Mouse (Mus musculus) frontal cortex, postnatal 36 days (tissue): Measurements from ENCODE around the gene Gm21915.

Experiments
- DNase-seq, 2 experiments: peaks; one replicate each; pipeline ENCODE4 v3.0.0; 2022; ENCODE audit warnings: low spot score in 2 of 2

The Gm21915 gene

DNA sequence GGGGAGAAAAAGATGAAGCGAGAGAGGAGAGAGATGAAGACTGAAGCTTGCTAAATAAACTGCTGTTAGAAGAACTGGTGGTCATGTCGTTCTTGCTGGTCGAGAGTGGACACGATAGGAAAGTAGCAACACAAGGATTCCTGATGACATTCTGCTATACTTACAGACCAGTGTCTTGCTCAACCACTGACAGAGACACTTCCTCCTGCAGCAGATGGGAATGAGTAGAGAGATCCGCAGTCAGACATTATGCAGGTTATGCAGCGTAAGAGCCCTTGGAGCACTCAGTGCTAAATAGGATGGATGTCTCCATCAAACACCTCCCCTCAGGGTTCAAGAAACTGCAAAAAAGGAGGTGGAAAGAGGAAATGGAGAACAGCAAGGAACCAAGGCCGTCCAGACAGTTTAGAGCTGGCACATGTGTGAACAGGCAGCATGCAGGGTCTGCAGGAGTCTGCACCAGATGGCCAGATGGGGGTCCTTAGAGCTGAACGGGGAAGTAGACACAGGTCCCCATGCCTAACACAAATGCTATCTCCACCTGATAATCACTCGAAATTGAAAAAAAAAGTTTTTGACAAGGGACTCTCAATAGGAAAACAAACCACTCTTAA is 4.1 kb upstream of the Gm21915 start:
- no peak for DNase-seq

GRCm38 (mm10) chr9:40671323-40671930 is 1.0 kb downstream of the Gm21915 start:
- no peak for DNase-seq

GRCm38 (mm10) chr9:40675203-40675958 is 5.0 kb downstream of the Gm21915 start:
- no peak for DNase-seq

DNA sequence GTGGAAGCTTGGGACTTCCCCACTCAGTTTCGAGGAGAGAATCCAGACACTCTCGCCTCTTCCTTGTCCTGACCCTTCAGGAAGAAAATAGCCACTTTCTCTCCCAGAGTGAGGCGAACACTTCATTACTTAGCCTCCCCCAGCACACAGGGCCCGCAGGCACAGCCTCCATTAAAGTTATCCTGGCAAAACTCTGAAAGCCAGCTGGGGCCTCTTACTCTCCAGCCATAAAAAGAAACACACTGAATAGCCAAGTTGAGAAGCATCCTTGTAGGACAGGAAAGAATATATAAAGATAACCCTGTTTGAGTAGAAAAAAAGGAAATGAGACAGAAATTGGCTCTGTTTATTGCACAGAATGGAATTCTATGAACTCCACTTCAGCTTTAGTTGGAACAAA is 8.2 kb downstream of the Gm21915 start:
- DNase-seq, result no peak

- DNase-seq, result no peak
These were observed 15.5 kb downstream of the Gm21915 start, which contains the start of gene Clmp for GRCm38 (mm10) chr9:40685801-40686420. TSS of gene Clmp (plus strand) at chr9:40685962.

GRCm38 (mm10) chr9:40686421-40686899 is 16.0 kb downstream of the Gm21915 start:
- DNase-seq, result no peak

DNA sequence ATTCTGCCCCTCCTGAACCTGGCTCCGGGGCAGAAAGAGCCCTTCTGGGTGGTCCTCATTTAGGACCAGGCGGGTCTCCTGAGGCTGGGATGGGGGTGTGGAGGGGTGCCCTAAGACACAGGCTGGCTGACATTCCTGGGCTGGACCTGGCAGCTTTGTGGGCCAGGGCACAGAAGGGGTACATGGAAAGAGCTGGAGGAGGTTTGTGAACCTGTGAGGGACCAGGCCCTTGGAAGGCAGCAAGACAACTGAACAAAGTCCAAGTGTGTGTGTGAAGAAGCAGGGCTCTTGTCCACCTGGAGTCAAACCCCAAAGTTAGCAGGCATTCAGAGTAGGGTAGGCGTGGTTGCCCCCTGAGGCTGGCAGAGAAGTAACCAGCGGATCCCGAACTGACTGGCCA is 16.6 kb downstream of the Gm21915 start:
- DNase-seq, result no peak

- no peak for DNase-seq
These were observed 17.1 kb downstream of the Gm21915 start for GRCm38 (mm10) chr9:40687553-40687952.

DNA sequence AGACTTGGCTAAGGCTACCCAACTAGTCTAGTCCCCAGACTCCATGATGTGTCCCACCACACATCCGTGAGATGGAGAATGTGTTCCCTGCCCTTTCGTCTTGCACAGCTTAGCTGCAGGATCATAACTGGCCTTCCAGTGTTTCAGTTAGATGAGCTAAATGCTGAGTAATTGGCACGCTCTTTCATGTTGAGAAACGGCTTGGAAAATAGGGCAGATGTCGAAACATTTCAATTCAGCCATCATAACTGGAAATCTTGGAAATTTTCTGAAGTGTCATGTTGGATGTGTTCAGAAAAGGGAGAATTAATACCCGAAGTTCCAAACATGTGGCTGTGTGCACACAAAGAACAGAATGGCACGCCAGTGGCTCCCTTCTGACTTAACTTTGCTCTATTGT is 20.1 kb downstream of the Gm21915 start:
- DNase-seq, result no peak

GRCm38 (mm10) chr9:40693026-40693425 is 22.6 kb downstream of the Gm21915 start:
- no peak for DNase-seq

DNA sequence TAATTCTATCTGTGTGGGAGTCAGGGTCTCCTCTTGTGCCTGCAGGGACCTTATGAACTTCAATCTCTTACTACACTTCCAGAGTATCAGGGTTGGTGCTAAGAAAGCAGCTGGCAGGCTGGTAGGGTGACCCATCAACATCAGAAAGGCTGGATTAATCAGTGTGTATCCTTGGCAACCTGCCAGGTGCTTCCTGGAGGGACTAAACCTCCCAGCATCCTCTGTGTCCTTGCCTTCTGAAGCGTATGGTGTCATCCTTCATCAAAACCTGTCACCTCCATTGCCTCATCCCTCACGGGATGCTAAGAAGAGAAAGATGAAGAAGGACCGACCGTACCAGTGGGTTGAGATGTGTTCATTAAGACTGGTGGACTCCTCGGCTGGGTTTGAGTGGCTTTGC is 23.4 kb downstream of the Gm21915 start:
- DNase-seq, result no peak

GRCm38 (mm10) chr9:40694284-40694683 is 23.9 kb downstream of the Gm21915 start:
- no peak for DNase-seq

DNA sequence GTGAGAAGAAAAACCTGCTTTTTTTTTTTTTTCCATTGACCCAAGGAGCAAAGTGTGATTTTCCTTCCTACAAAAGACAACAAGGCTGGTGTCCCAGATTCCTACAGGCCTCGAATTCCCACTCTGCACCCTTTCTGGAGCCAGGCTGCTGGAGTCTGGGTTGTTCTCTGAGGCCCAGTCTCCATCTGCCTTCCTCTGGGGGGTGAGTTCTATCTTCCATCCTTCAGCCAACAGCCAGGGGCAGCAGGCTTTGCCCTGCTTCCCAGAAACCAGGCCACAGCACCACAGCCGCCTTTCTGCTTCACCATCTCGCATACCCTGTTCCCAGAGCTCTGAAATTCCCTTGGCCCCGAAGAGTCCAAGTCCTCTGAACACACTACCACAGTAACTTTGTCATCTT is 25.7 kb downstream of the Gm21915 start:
- no peak for DNase-seq

GRCm38 (mm10) chr9:40699194-40699593 is 28.8 kb downstream of the Gm21915 start:
- no peak for DNase-seq

DNA sequence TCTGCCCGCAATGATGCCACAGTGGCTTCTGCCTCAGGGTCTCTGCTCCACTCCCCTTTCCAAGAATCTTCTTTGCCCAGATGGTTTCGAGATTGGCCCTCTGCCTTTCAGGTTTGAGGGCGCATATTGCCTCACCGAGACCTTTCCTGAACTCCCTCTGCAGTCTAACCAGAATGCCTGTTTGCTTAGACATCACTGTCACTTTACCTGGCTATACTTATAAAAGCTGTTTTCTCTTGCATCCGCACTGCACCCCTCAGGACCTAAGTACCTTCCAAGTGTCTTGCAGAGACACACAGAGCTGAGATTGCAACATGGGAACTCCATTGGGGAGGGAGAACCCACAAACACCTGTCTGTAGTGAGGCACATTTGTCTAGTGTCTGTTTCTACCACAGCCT is 29.8 kb downstream of the Gm21915 start:
- DNase-seq, result no peak

DNA sequence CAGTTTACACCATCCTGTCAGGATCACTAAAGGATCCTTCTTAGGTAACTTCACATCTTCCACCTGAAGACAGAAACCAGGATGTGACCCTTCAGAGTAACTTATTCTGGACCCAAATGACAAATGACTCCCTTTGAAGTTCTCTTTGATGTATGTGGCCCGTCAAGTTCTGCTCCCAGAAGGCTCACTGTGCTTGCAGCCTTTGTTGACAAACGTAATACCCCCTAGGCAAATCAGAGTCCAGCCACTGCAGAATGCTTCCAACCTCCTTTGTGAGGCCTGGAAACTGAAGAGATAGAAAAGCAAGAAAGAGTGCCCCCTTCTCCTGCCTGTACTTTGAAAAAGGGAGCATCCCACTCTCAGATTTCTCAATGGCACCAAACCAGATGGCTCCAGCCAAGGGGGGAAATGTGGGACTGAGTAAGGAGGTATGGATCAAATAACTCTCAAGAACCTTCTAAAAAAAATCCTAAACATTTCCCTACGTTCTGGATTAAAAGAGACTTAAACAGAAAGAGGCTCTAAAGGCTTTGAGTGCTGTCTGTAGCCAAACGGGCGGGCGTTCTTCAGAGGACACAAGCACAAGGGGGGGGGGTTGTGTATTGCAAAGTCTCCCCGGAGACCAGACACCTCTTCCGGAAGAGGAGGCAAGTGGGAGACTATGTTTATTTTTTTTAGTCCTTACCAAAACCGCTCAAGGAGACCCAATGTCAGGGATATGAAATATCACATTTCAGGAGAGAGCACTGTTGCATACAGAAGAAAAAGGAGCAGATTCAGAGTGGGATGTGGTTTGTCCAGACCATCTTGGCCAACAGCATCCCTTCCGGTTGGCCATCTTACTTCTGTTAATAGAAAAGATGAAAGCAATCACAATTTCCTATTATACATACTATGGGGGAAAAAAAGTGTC is 34.2 kb downstream of the Gm21915 start:
- DNase-seq, result no peak

GRCm38 (mm10) chr9:40708448-40709140 is 38.2 kb downstream of the Gm21915 start:
- DNase-seq, result no peak

- DNase-seq, result no peak
These were observed 38.7 kb downstream of the Gm21915 start for GRCm38 (mm10) chr9:40709141-40709537.

GRCm38 (mm10) chr9:40709587-40709986 is 39.2 kb downstream of the Gm21915 start:
- no peak for DNase-seq

GRCm38 (mm10) chr9:40709991-40710390 is 39.6 kb downstream of the Gm21915 start:
- no peak for DNase-seq

- DNase-seq, result no peak
These were observed 41.2 kb downstream of the Gm21915 start for GRCm38 (mm10) chr9:40711654-40712053.
